Mouse (Mus musculus): ENCODE results near the gene Map4k2. TPM values are rescaled to one million over a fixed set of nuclear protein-coding genes. Genes with fewer than 3 reads are reported as not detected.

Map4k2 gene
- total and polyA plus RNA-seq, 3 experiments, result 55.5 to 119 (median 95.2) TPM

DNA sequence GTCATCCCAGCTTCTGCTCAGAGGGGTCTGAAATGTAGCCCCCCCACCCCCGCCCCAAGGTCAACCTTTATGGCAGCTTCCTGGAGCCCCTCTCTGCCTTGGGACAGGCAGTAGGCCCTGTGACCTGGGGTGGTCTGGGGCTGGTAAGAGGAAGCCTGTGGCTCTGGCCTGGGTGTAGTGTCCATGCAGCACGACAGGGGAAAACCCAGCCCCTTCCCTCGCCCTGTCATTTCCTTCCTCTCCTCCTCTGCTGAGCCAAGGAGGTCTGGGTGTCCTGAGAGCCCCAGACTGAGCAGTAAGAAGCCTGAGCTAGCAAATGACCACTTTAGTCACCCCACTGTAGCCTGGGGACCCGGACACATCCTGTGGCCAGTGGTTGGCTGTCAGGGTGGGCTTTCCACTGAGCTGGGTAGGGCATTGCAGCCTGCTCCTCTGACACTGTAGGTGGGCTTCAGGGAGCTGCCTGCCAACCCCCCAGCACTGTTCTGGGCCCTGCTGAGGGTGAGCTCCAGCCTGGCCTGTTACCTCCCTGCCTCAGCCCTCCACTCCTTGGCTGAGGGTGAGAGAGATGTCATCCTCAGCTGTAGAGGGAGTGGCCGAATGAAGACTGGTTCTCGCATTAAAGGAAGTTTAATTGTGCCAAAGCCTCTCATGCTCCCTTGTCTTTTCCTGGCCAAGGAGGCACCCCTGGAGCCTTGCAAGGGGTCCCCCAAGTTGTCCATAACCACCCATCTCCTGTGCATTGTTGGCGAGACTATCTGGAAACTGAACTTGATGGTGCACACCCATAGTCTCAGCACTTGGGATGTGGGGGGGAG lies 41.3 kb upstream of the Map4k2 start:
- Histone ChIP-seq H3K4me2 (ENCODE audit: insufficient read depth, low read depth, poor library complexity, severe bottlenecking) (peak overlapping the region; percentile 71), H3K4me1 (ENCODE audit: control insufficient read depth in 1 of 2, insufficient read depth in 2 of 2) (peaks cover 66 to 98% of the 10 kb centered on the region in 2 experiments), H3K27ac (ENCODE audit: insufficient read depth, low read depth) (peak overlapping the region; percentile 99), H3K79me2 (replicated peaks; ENCODE audit: control insufficient read depth, extremely low read depth, insufficient read depth, poor library complexity, severe bottlenecking) (peaks cover 36% of the 10 kb centered on the region), H3K36me3 (replicated peaks in 1 of 2; ENCODE audit: control insufficient read depth in 1 of 2, insufficient read depth in 1 of 2, low read length in 1 of 2) (peaks cover 55 to 71% of the 10 kb centered on the region in 2 experiments), H3K4me3 (replicated peaks in 1 of 3; ENCODE audit: low read depth in 2 of 3, low read length in 2 of 3, poor library complexity in 1 of 3) (peak overlapping the region in 1 of 3 experiments; percentile 4), H3K27me3 (replicated peaks) (no peaks in the 10 kb centered on the region), H3K9ac (ENCODE audit: insufficient read depth, low read depth) (peak overlapping the region; percentile 60), H3K9me3 (replicated peaks; ENCODE audit: low read length) (no peaks in the 10 kb centered on the region)
- DNase-seq (ENCODE audit: extremely low read depth), result no peak
- dilution Hi-C loops (cut with MboI; ENCODE audit: extremely low pct_ligation_motif_present, extremely low pct_unique_long_range_greater_than_20kb, low sequenced_read_pairs) (no loop called here), in situ Hi-C loops (cut with MboI; ENCODE audit: low pct_ligation_motif_present, low pct_unique_long_range_greater_than_20kb, low sequenced_read_pairs) (loop anchor here (25.0 kb wide), 1 partner anchor 137 kb away; no protein-coding TSS in a partner anchor)
- TF ChIP-seq RCOR1 (conservative IDR thresholded peaks at IDR 0.05; ENCODE audit: low read depth, low read length), result no peak
- 0 out of 2 replicates have a peak, but pooled peaks have one; percentile 20 for TF ChIP-seq TBP (conservative IDR thresholded peaks at IDR 0.05; ENCODE audit: low read depth, low read length)
- TF ChIP-seq POLR2A (IDR thresholded peaks at IDR 0.05; ENCODE audit: low read depth, low read length), result peak; percentile 40
- TF ChIP-seq CHD2 (IDR thresholded peaks at IDR 0.05; ENCODE audit: low read length), result no peak; the same call in 1 of the 2 replicates
- TF ChIP-seq JUN (IDR thresholded peaks at IDR 0.05; ENCODE audit: insufficient read depth, low read depth, low read length), result no peak
- 0 out of 2 replicates have a peak, but pooled peaks have one; percentile 50 for TF ChIP-seq ETS1 (conservative IDR thresholded peaks at IDR 0.05; ENCODE audit: low read depth, low read length)
- no peak for TF ChIP-seq UBTF (IDR thresholded peaks at IDR 0.05; ENCODE audit: low read depth, low read length)
- TF ChIP-seq NELFE (IDR thresholded peaks at IDR 0.05; ENCODE audit: low read depth, low read length), result 0 out of 2 replicates have a peak, but pooled peaks have one; percentile 20
- 0 out of 2 replicates have a peak, but pooled peaks have one; percentile 45 for TF ChIP-seq MXI1 (IDR thresholded peaks at IDR 0.05; ENCODE audit: low read depth, low read length)
- TF ChIP-seq ZMIZ1 (IDR thresholded peaks at IDR 0.05; ENCODE audit: low read depth, low read length), result no peak; the same call in 1 of the 2 replicates
- no peak for TF ChIP-seq MYC (IDR thresholded peaks at IDR 0.05; ENCODE audit: low read depth, low read length)
- TF ChIP-seq BHLHE40 (IDR thresholded peaks at IDR 0.05; ENCODE audit: low read depth, low read length), result no peak; the same call in 1 of the 2 replicates
- no peak for TF ChIP-seq IRF4 (IDR thresholded peaks at IDR 0.05; ENCODE audit: low read depth, low read length)
- no peak for TF ChIP-seq KAT2A (IDR thresholded peaks at IDR 0.05; ENCODE audit: insufficient replicate concordance, low read length)
- peak; percentile 82 for TF ChIP-seq TCF12 (IDR thresholded peaks at IDR 0.05; ENCODE audit: low read depth, low read length)
- no peak for TF ChIP-seq CHD1 (IDR thresholded peaks at IDR 0.05; ENCODE audit: low read depth, low read length)
- no peak for TF ChIP-seq SMC3 (IDR thresholded peaks at IDR 0.05; ENCODE audit: low read depth, low read length)
- no peak for TF ChIP-seq JUND (conservative IDR thresholded peaks at IDR 0.05; ENCODE audit: low read depth, low read length)
- TF ChIP-seq MEF2A (IDR thresholded peaks at IDR 0.05; ENCODE audit: borderline replicate concordance, low read depth, low read length), result no peak; the same call in 1 of the 2 replicates
- peak; percentile 53; the same call in 1 of the 2 replicates for TF ChIP-seq EP300 (IDR thresholded peaks at IDR 0.05; ENCODE audit: low read length)
- TF ChIP-seq CTCF (conservative IDR thresholded peaks at IDR 0.05 in 1 of 2, IDR thresholded peaks at IDR 0.05 in 1 of 2; ENCODE audit: low read depth in 2 of 2, low read length in 2 of 2), result no peak
- no peak for TF ChIP-seq RAD21 (IDR thresholded peaks at IDR 0.05; ENCODE audit: low read depth, low read length)
- TF ChIP-seq PAX5 (IDR thresholded peaks at IDR 0.05; ENCODE audit: low read length), result no peak
- TF ChIP-seq ZNF384 (IDR thresholded peaks at IDR 0.05; ENCODE audit: low read depth, low read length), result no peak
- no peak for TF ChIP-seq ZC3H11A (IDR thresholded peaks at IDR 0.05; ENCODE audit: low read depth, low read length)
- no peak for TF ChIP-seq MAFK (IDR thresholded peaks at IDR 0.05; ENCODE audit: insufficient replicate concordance, low read length)
- TF ChIP-seq USF1 (IDR thresholded peaks at IDR 0.05; ENCODE audit: low read depth, low read length), result no peak
- TF ChIP-seq SIN3A (IDR thresholded peaks at IDR 0.05; ENCODE audit: low read length), result peak; percentile 68; the same call in 1 of the 2 replicates
- TF ChIP-seq ZKSCAN1 (IDR thresholded peaks at IDR 0.05; ENCODE audit: borderline replicate concordance, low read depth, low read length), result no peak
- no peak for TF ChIP-seq POLR2AphosphoS2 (IDR thresholded peaks at IDR 0.05; ENCODE audit: low read depth, low read length)
- no peak for TF ChIP-seq USF2 (conservative IDR thresholded peaks at IDR 0.05; ENCODE audit: low read depth, low read length)
- 0 out of 2 replicates have a peak, but pooled peaks have one; percentile 23 for TF ChIP-seq MAZ (IDR thresholded peaks at IDR 0.05; ENCODE audit: low read depth, low read length)
- TF ChIP-seq HCFC1 (IDR thresholded peaks at IDR 0.05; ENCODE audit: low read depth, low read length), result no peak
- TF ChIP-seq GABPA (IDR thresholded peaks at IDR 0.05; ENCODE audit: insufficient replicate concordance, low read depth, low read length), result no peak
- no peak for TF ChIP-seq MAX (IDR thresholded peaks at IDR 0.05; ENCODE audit: low read length)
- TF ChIP-seq ELF1 (IDR thresholded peaks at IDR 0.05; ENCODE audit: low read depth, low read length), result 0 out of 2 replicates have a peak, but pooled peaks have one; percentile 16
- no peak for TF ChIP-seq NRF1 (IDR thresholded peaks at IDR 0.05; ENCODE audit: low read depth, low read length)
- no peak for TF ChIP-seq E2F4 (IDR thresholded peaks at IDR 0.05; ENCODE audit: insufficient replicate concordance, low read depth, low read length)
